Mouse (Mus musculus): ENCODE data around the gene Nqo1. TPM values are rescaled to one million over a fixed set of nuclear protein-coding genes. Genes with fewer than 3 reads are reported as not detected.

Nqo1 gene
- total and polyA plus RNA-seq, 3 experiments: 0.94 to 23.8 (median 1.9) TPM

- Histone ChIP-seq H3K9me3 (replicated peaks; ENCODE audit: low read length) (no peaks in the 10 kb centered on the region), H3K4me2 (ENCODE audit: insufficient read depth, low read depth, poor library complexity, severe bottlenecking) (no peak overlapping the region), H3K36me3 (replicated peaks in 1 of 2; ENCODE audit: control insufficient read depth in 1 of 2, insufficient read depth in 1 of 2, low read length in 1 of 2) (peaks cover 14 to 40% of the 10 kb centered on the region in 2 experiments), H3K79me2 (replicated peaks; ENCODE audit: control insufficient read depth, extremely low read depth, insufficient read depth, poor library complexity, severe bottlenecking) (no peaks in the 10 kb centered on the region), H3K4me1 (ENCODE audit: control insufficient read depth in 1 of 2, insufficient read depth in 2 of 2) (peaks cover 5 to 40% of the 10 kb centered on the region in 2 experiments; a peak in 2 of 4 replicates), H3K4me3 (replicated peaks in 1 of 3; ENCODE audit: low read depth in 2 of 3, low read length in 2 of 3, poor library complexity in 1 of 3) (no peak overlapping the region), H3K27ac (ENCODE audit: insufficient read depth, low read depth) (no peak overlapping the region), H3K9ac (ENCODE audit: insufficient read depth, low read depth) (no peak overlapping the region), H3K27me3 (replicated peaks) (no peaks in the 10 kb centered on the region)
- in situ Hi-C loops (cut with MboI; ENCODE audit: low pct_ligation_motif_present, low pct_unique_long_range_greater_than_20kb, low sequenced_read_pairs) (no loop called here), dilution Hi-C loops (cut with MboI; ENCODE audit: extremely low pct_ligation_motif_present, extremely low pct_unique_long_range_greater_than_20kb, low sequenced_read_pairs) (no loop called here)
- TF ChIP-seq NELFE (IDR thresholded peaks at IDR 0.05; ENCODE audit: low read depth, low read length) (no peak), ZNF384 (IDR thresholded peaks at IDR 0.05; ENCODE audit: low read depth, low read length) (no peak), USF2 (conservative IDR thresholded peaks at IDR 0.05; ENCODE audit: low read depth, low read length) (no peak), MAX (IDR thresholded peaks at IDR 0.05; ENCODE audit: low read length) (no peak), CTCF (conservative IDR thresholded peaks at IDR 0.05 in 1 of 2, IDR thresholded peaks at IDR 0.05 in 1 of 2; ENCODE audit: low read depth in 2 of 2, low read length in 2 of 2) (no peak), SMC3 (IDR thresholded peaks at IDR 0.05; ENCODE audit: low read depth, low read length) (no peak), BHLHE40 (IDR thresholded peaks at IDR 0.05; ENCODE audit: low read depth, low read length) (no peak), KAT2A (IDR thresholded peaks at IDR 0.05; ENCODE audit: insufficient replicate concordance, low read length) (no peak), IRF4 (IDR thresholded peaks at IDR 0.05; ENCODE audit: low read depth, low read length) (no peak), JUND (conservative IDR thresholded peaks at IDR 0.05; ENCODE audit: low read depth, low read length) (no peak)
- DNase-seq (ENCODE audit: extremely low read depth): no peak
Measured at GRCm38 (mm10) chr8:107405935-107406334, 2.9 kb upstream of the Nqo1 start.

GRCm38 (mm10) chr8:107404057-107404456 is 1.1 kb upstream of the Nqo1 start:
- H3K79me2 ChIP-seq (replicated peaks; ENCODE audit: control insufficient read depth, extremely low read depth, insufficient read depth, poor library complexity, severe bottlenecking): no peaks in the 10 kb centered on the region
- H3K9me3 ChIP-seq (replicated peaks; ENCODE audit: low read length): no peaks in the 10 kb centered on the region
- peaks cover 0 to 23% of the 10 kb centered on the region in 2 experiments for H3K36me3 ChIP-seq (replicated peaks in 1 of 2; ENCODE audit: control insufficient read depth in 1 of 2, insufficient read depth in 1 of 2, low read length in 1 of 2)
- TF ChIP-seq POLR2AphosphoS2 (IDR thresholded peaks at IDR 0.05; ENCODE audit: low read depth, low read length): no peak
- no peak for TF ChIP-seq MEF2A (IDR thresholded peaks at IDR 0.05; ENCODE audit: borderline replicate concordance, low read depth, low read length)
- no peak for TF ChIP-seq JUN (IDR thresholded peaks at IDR 0.05; ENCODE audit: insufficient read depth, low read depth, low read length)
- TF ChIP-seq CHD1 (IDR thresholded peaks at IDR 0.05; ENCODE audit: low read depth, low read length): no peak
- TF ChIP-seq SMC3 (IDR thresholded peaks at IDR 0.05; ENCODE audit: low read depth, low read length): no peak
- no peak for TF ChIP-seq MYC (IDR thresholded peaks at IDR 0.05; ENCODE audit: low read depth, low read length)
- TF ChIP-seq SIN3A (IDR thresholded peaks at IDR 0.05; ENCODE audit: low read length): no peak
- no peak for TF ChIP-seq TCF12 (IDR thresholded peaks at IDR 0.05; ENCODE audit: low read depth, low read length)
- no peak for TF ChIP-seq ELF1 (IDR thresholded peaks at IDR 0.05; ENCODE audit: low read depth, low read length)
- no peak for TF ChIP-seq ETS1 (conservative IDR thresholded peaks at IDR 0.05; ENCODE audit: low read depth, low read length)
- TF ChIP-seq BHLHE40 (IDR thresholded peaks at IDR 0.05; ENCODE audit: low read depth, low read length): no peak
- TF ChIP-seq USF1 (IDR thresholded peaks at IDR 0.05; ENCODE audit: low read depth, low read length): no peak
- no peak for TF ChIP-seq RAD21 (IDR thresholded peaks at IDR 0.05; ENCODE audit: low read depth, low read length)
- TF ChIP-seq MAX (IDR thresholded peaks at IDR 0.05; ENCODE audit: low read length): no peak
- no peak for TF ChIP-seq NRF1 (IDR thresholded peaks at IDR 0.05; ENCODE audit: low read depth, low read length)
- H3K27me3 ChIP-seq (replicated peaks): no peaks in the 10 kb centered on the region
- peak overlapping the region in 2 of 3 experiments; percentile 37 to 48 for H3K4me3 ChIP-seq (replicated peaks in 1 of 3; ENCODE audit: low read depth in 2 of 3, low read length in 2 of 3, poor library complexity in 1 of 3)
- dilution Hi-C loops (cut with MboI; ENCODE audit: extremely low pct_ligation_motif_present, extremely low pct_unique_long_range_greater_than_20kb, low sequenced_read_pairs) (no loop called here), in situ Hi-C loops (cut with MboI; ENCODE audit: low pct_ligation_motif_present, low pct_unique_long_range_greater_than_20kb, low sequenced_read_pairs) (no loop called here)
- no peak overlapping the region; the same call in 1 of the 2 replicates for H3K27ac ChIP-seq (ENCODE audit: insufficient read depth, low read depth)
- H3K9ac ChIP-seq (ENCODE audit: insufficient read depth, low read depth): peak overlapping the region; percentile 16; the same call in 1 of the 2 replicates
- peaks cover 5 to 49% of the 10 kb centered on the region in 2 experiments; a peak in 2 of 4 replicates for H3K4me1 ChIP-seq (ENCODE audit: control insufficient read depth in 1 of 2, insufficient read depth in 2 of 2)
- H3K4me2 ChIP-seq (ENCODE audit: insufficient read depth, low read depth, poor library complexity, severe bottlenecking): peak overlapping the region; percentile 89; the same call in 1 of the 2 replicates
- DNase-seq (ENCODE audit: extremely low read depth): no peak

Measured in CH12.LX (cell line).